Comparison of ENCODE assay signal across 32 mouse cellular contexts in the genomic region with DNA sequence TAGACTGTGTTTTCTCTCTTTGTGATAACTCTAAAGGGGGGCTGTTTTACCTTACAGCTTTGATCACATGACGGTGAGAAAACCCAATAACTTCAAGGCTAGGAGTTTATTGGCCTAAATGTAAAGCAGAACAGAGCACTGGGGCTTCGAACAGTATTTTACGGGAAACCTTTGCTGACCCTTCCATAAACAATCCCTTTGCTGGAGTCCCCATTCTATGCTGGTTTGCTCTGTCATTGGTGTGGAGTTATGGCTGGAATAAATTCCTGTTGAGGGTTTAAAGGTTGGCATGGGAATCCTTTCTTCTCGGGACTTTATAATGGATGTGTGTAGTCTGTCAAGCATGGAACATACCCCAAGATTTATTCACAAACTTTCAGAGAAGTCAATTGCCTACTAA. TPM values are rescaled to one million over a fixed set of nuclear protein-coding genes. Genes with fewer than 3 reads are reported as not detected.
DNase-seq lines count a peak whose midpoint lies in the region; ATAC-seq lines count a peak whose summit lies in the region.
"Had no signal": no experiment of that assay in that cellular context is flagged by ENCODE, and none has a peak within 500 bp of the region (broad histone marks: within the 10 kb centered on the region; RNA-seq: fewer than 3 reads in every experiment).

No protein-coding gene starts in this region.

- no peak overlapping the region for H3K4me2 ChIP-seq in hindbrain, embryonic 11.5 days (replicated peaks; ENCODE audit: low read depth, low read length)
- H3K4me2 ChIP-seq in hindbrain, embryonic 14.5 days (replicated peaks): no peak overlapping the region
- no peak overlapping the region for H3K4me2 ChIP-seq in neural tube, embryonic 11.5 days (ENCODE audit: low read depth)
- H3K4me2 ChIP-seq: embryonic facial prominence, embryonic 12.5 days; heart, embryonic 11.5 days; hindbrain, embryonic 15.5 days; kidney, embryonic 15.5 days; lung, embryonic 14.5 days; midbrain, embryonic 12.5 days; stomach, embryonic 15.5 days had no signal

- H3K9me3 ChIP-seq in hindbrain, embryonic 11.5 days (ENCODE audit: control insufficient read depth, low read length): no peaks in the 10 kb centered on the region
- no peaks in the 10 kb centered on the region for H3K9me3 ChIP-seq in hindbrain, embryonic 14.5 days (ENCODE audit: control insufficient read depth, low read length)
- H3K9me3 ChIP-seq in neural tube, embryonic 11.5 days (ENCODE audit: control insufficient read depth, low read length): no peaks in the 10 kb centered on the region
- H3K9me3 ChIP-seq: embryonic facial prominence, embryonic 12.5 days; hindbrain, embryonic 15.5 days; kidney, embryonic 15.5 days; midbrain, embryonic 12.5 days; stomach, embryonic 15.5 days had no signal

- H3K4me3 ChIP-seq in hindbrain, embryonic 11.5 days (ENCODE audit: low read depth, low read length): no peak overlapping the region
- H3K4me3 ChIP-seq in hindbrain, embryonic 14.5 days (replicated peaks; ENCODE audit: low read length): no peak overlapping the region
- no peak overlapping the region for H3K4me3 ChIP-seq in neural tube, embryonic 11.5 days (ENCODE audit: low read depth, low read length)
- H3K4me3 ChIP-seq: embryonic facial prominence, embryonic 12.5 days; hindbrain, embryonic 15.5 days; kidney, embryonic 15.5 days; midbrain, embryonic 12.5 days; stomach, embryonic 15.5 days had no signal

- H3K27ac ChIP-seq in hindbrain, embryonic 11.5 days (ENCODE audit: low read depth, low read length): no peak overlapping the region
- no peak overlapping the region for H3K27ac ChIP-seq in hindbrain, embryonic 14.5 days
- no peak overlapping the region for H3K27ac ChIP-seq in neural tube, embryonic 11.5 days (ENCODE audit: low read depth, low read length)
- H3K27ac ChIP-seq: embryonic facial prominence, embryonic 12.5 days; hindbrain, embryonic 15.5 days; kidney, embryonic 15.5 days; liver, embryonic 14.5 days; midbrain, embryonic 12.5 days; stomach, embryonic 15.5 days had no signal

- no peak for DNase-seq in hindbrain, embryonic 11.5 days (ENCODE audit: low spot score)
- DNase-seq in hindbrain, embryonic 14.5 days (ENCODE audit: low spot score): no peak
- DNase-seq in embryo, embryonic 9.5 days (ENCODE audit: extremely low spot score): peak; percentile 21
- DNase-seq in neural tube, embryonic 11.5 days (ENCODE audit: low spot score): peak; percentile 16
- DNase-seq in lung, postnatal 4 days: no peak
- DNase-seq in layer of hippocampus, postnatal 14 days (ENCODE audit: low spot score in 2 of 2): no peak
- no peak for DNase-seq in gastrocnemius, postnatal 10 days
- DNase-seq: adrenal gland, adult 2 months; adrenal gland, postnatal 36 days; cerebellum, adult 18-20 months; cerebellum, postnatal 25 days; gastrocnemius, postnatal 25 days; heart, adult 11 months; heart, postnatal 4 days; kidney, adult 18-20 months; kidney, postnatal 25 days; liver; lung, embryonic 14.5 days; lung, postnatal 14 days; retina, postnatal 1 day; right cerebral cortex, postnatal 14 days had no signal

- 53% methylated on average over 4 of the region's 4 CpGs for WGBS in hindbrain, embryonic 11.5 days
- WGBS in hindbrain, embryonic 14.5 days: 34% methylated on average over 4 of the region's 4 CpGs
- 12% methylated on average over 4 of the region's 4 CpGs for WGBS in neural tube, embryonic 11.5 days

- H3K4me1 ChIP-seq in hindbrain, embryonic 11.5 days (replicated peaks; ENCODE audit: control insufficient read depth, insufficient read depth, low read length): no peaks in the 10 kb centered on the region
- H3K4me1 ChIP-seq in hindbrain, embryonic 14.5 days (replicated peaks; ENCODE audit: control insufficient read depth, insufficient read depth, low read length): 0 out of 2 replicates have a peak, but pooled peaks cover 5% of the 10 kb centered on the region
- H3K4me1 ChIP-seq in neural tube, embryonic 11.5 days (ENCODE audit: control insufficient read depth, insufficient read depth, low read length): no peaks in the 10 kb centered on the region
- H3K4me1 ChIP-seq: embryonic facial prominence, embryonic 12.5 days; hindbrain, embryonic 15.5 days; kidney, embryonic 15.5 days; midbrain, embryonic 12.5 days; stomach, embryonic 15.5 days had no signal

- no peaks in the 10 kb centered on the region for H3K27me3 ChIP-seq in hindbrain, embryonic 11.5 days (ENCODE audit: control insufficient read depth, insufficient read depth, low read length)
- H3K27me3 ChIP-seq in hindbrain, embryonic 14.5 days (ENCODE audit: control insufficient read depth, insufficient read depth, low read length): no peaks in the 10 kb centered on the region
- no peaks in the 10 kb centered on the region for H3K27me3 ChIP-seq in neural tube, embryonic 11.5 days (ENCODE audit: control insufficient read depth, insufficient read depth, low read length)
- H3K27me3 ChIP-seq: CH12.LX; embryonic facial prominence, embryonic 12.5 days; hindbrain, embryonic 15.5 days; kidney, embryonic 15.5 days; midbrain, embryonic 12.5 days; stomach, embryonic 15.5 days had no signal

- peak; percentile 33; the same call in 1 of the 2 replicates for ATAC-seq in hindbrain, embryonic 11.5 days (ENCODE audit: low FRiP score)
- ATAC-seq in hindbrain, embryonic 14.5 days (ENCODE audit: low FRiP score): no peak
- ATAC-seq in neural tube, embryonic 11.5 days (ENCODE audit: insufficient read depth, low FRiP score, low TSS enrichment): peak; percentile 91
- ATAC-seq: activated CD4-positive, CD25-positive, alpha-beta regulatory T cell, adult 4 months; forebrain, embryonic 14.5 days had no signal

- H3K9ac ChIP-seq in hindbrain, embryonic 11.5 days (ENCODE audit: low read depth, low read length): no peak overlapping the region
- no peak overlapping the region for H3K9ac ChIP-seq in hindbrain, embryonic 14.5 days
- no peak overlapping the region for H3K9ac ChIP-seq in neural tube, embryonic 11.5 days (ENCODE audit: low read length)
- H3K9ac ChIP-seq: embryonic facial prominence, embryonic 12.5 days; hindbrain, embryonic 15.5 days; kidney, embryonic 15.5 days; liver, embryonic 14.5 days; lung, embryonic 14.5 days; midbrain, embryonic 12.5 days; stomach, embryonic 15.5 days had no signal

- no peaks in the 10 kb centered on the region for H3K36me3 ChIP-seq in hindbrain, embryonic 11.5 days (ENCODE audit: control insufficient read depth, insufficient read depth, low read length)
- H3K36me3 ChIP-seq in hindbrain, embryonic 14.5 days (replicated peaks; ENCODE audit: control insufficient read depth, insufficient read depth): no peaks in the 10 kb centered on the region
- H3K36me3 ChIP-seq in neural tube, embryonic 11.5 days (ENCODE audit: control insufficient read depth, insufficient read depth, low read length): no peaks in the 10 kb centered on the region
- H3K36me3 ChIP-seq: embryonic facial prominence, embryonic 12.5 days; hindbrain, embryonic 15.5 days; kidney, embryonic 15.5 days; midbrain, embryonic 12.5 days; stomach, embryonic 15.5 days had no signal

RNA-seq across cellular contexts. Expression of a gene that starts 12.0 kb away (rescaled TPM):
- 18.7 and 29.1 TPM in 2 replicates for polyA plus RNA-seq in hindbrain, embryonic 11.5 days (2014; fragmentation: Nextera tagmentation; extraction: Ambion mirVana)
- polyA plus RNA-seq in hindbrain, embryonic 14.5 days (2014; fragmentation: Nextera tagmentation; extraction: Ambion mirVana): 137 and 150 TPM in 2 replicates
- 18.5 and 19.7 TPM in 2 replicates for polyA plus RNA-seq in neural tube, embryonic 11.5 days (2014; fragmentation: Nextera tagmentation; extraction: Ambion mirVana)
- 100 to 1,000 TPM; 172 to 190 TPM for total RNA-seq in layer of hippocampus, postnatal 14 days (2021)
- 1 to 10 TPM; 1.9 to 2.6 TPM for total RNA-seq in gastrocnemius, postnatal 10 days (2021)
- total RNA-seq: CH12.LX had no signal
- polyA plus RNA-seq: activated CD4-positive, CD25-positive, alpha-beta regulatory T cell, adult 4 months; C2C12 had no signal

Comparison
In these comparisons a context has a peak if more than half of its experiments do, and no peak if none do; other contexts are left out.
1. DNase-seq: peak in embryo, embryonic 9.5 days (single experiment) and neural tube, embryonic 11.5 days (single experiment); none in hindbrain, embryonic 11.5 days (single experiment), hindbrain, embryonic 14.5 days (single experiment), lung, postnatal 4 days (0 of 2), layer of hippocampus, postnatal 14 days (0 of 2) and gastrocnemius, postnatal 10 days (single experiment).